Mouse (Mus musculus): ENCODE data around the gene Tppp3.

- TF ChIP-seq CTCF (IDR thresholded peaks at IDR 0.05; ENCODE audit: low read depth, low read length) (no peak), POLR2A (IDR thresholded peaks at IDR 0.05; ENCODE audit: extremely low read depth, insufficient read depth, low read length) (no peak)
Observed at GRCm38 (mm10) chr8:105482123-105482522, 10.8 kb upstream of the Tppp3 start.

Measured in liver, adult 2 months (tissue).